Mouse (Mus musculus) ZHBTc4 (cell line): ENCODE results near the gene Epm2a.
"Not testable (repeated sequence)": the region's sequence is repeated elsewhere in the genome, so short reads cannot be mapped to it uniquely, and the experiment has no call there.

Experiments used
- DNase-seq: peaks from one replicate; pipeline ENCODE4 v3.0.0-alpha.2; 2011; ENCODE audit warnings: low read depth, low spot score

Epm2a gene

DNA sequence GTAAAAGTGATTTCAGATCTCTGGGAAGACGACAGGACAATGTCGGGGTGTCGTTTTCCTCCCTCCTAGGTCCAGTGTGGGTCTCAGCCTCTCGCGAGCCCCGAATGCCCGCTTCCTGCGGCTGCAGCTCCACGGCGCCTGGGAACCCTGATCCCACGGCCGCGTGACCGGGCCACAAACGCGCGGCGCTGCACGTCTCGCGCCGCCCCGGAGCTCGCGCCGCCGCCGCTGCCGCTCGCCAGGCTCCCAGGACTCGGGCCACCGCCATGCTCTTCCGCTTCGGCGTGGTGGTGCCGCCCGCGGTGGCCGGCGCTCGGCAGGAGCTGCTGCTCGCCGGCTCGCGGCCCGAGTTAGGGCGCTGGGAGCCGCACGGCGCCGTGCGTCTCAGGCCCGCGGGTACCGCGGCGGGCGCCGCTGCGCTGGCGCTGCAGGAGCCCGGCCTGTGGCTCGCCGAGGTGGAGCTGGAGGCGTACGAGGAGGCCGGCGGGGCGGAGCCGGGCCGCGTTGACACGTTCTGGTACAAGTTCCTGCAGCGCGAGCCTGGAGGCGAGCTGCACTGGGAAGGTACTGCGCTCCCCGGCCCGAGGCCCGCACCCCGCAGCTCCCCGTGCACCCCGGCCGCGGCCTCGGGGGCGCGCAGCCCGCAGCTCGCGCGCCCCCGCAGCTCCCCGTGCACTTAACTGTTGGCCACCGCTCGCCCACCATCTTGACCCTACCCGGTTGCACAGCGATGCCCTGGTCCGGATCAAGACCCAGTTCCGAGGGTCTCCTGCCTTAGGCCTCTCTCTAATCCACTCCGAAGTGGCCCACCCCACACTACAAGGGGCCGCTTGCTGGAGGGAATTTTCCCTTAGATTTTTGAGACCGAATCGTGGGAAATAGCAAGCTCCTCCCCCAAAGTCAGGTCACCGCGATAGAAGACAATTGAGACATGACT is at the start of gene Epm2a:
Gene Epm2a (plus strand): TSS at position 200 of the 937 bp plus-strand sequence.
- peak; percentile 92 for DNase-seq

GRCm38 (mm10) chr10:11298418-11298817 is 44.8 kb upstream of the Epm2a start:
- no peak for DNase-seq

GRCm38 (mm10) chr10:11305365-11306053 is 37.7 kb upstream of the Epm2a start:
- DNase-seq = no peak

DNA sequence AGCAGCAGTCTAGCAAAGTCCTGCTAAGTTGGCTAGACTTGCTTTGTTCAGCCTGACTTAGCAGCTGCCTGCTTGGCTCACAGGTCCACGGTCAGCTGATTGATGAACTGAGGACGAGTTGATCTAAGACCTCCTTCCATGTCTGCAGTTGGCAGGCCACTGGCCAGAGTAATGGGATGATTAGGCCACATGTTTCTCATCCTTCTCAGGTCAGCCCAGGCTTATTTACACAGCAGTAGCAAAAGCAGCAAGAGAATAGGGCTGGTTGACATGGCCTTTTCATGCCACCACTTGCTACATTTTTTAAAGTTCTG is 37.2 kb upstream of the Epm2a start:
- no peak for DNase-seq

GRCm38 (mm10) chr10:11309866-11310265 is 33.3 kb upstream of the Epm2a start:
- no peak for DNase-seq

DNA sequence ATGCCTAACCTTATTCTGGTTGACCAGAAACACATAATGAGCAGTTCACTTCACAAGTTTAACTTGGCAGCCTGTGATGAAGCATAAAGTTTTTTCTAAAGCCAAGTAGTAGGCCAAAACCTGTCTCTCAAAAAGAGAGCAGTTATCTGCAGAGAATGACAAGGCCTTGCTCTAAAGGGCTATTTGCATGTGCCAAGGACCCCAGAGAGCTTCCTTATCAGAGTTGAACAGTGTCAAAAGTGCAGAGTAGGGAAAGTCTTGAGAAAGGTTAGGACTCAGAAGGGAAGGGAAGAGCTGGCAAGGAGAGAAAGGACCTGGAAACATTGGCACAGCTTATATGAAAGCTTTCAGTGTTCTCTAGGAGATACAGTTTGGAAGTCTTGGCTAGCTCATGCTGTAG is 32.7 kb upstream of the Epm2a start:
- DNase-seq = no peak

GRCm38 (mm10) chr10:11317856-11318454 is 25.2 kb upstream of the Epm2a start:
- not testable (repeated sequence) for DNase-seq

GRCm38 (mm10) chr10:11319446-11319970 is 23.7 kb upstream of the Epm2a start:
- DNase-seq = no peak

DNA sequence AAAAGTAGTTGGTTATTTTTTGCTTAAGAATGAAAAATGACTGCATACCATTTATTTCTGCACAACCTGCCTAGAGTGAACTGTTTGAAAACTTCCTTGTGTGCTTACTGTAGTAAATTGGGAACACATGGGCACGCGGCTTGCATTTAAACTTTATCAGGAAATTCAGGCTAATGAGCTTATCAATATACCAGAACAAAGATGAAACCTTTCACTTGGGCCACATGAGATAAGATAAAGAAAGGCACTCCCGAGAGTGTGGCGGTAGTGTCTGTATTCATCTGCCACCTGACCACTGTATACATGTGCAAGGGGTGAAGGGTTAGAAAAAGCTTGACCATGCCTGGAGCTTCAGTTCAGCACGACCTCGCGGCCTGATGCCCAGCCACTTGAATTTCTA is 20.9 kb upstream of the Epm2a start:
- no peak for DNase-seq

DNA sequence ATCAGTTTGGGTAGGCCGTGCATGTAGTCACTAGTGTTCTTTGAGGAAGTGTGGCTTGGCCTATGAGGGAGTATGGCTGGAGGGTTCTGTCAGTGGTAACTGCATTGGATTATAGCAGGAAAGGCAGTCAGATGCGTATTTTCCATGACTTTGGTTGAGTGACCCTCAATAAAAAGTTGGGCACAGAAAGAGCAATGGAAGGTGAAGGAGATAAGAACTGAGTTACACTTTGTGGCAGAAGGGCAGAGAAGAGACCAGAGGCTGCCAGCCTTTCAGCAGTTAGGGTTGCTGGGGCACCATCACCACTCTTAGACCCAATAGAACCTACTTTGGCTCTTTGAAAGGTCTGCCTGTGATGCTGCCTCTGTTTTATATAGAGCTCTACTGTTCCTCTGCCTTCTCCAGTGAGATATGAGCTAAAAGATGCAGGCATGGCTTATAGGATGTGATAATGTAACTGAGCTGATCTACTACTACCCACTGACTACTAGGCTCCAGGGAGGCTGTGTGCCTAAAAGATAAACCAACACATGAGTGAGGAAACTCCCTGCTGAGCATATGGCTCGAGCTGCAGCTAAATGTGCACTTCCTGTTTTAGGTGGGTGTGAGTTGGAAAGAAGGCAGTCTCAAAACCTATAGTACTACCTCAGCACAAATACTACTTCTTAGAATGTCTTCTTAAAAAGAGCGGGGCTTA is 19.9 kb upstream of the Epm2a start:
- DNase-seq = no peak

- DNase-seq = no peak
Observed at GRCm38 (mm10) chr10:11326526-11326925, 16.7 kb upstream of the Epm2a start.

DNA sequence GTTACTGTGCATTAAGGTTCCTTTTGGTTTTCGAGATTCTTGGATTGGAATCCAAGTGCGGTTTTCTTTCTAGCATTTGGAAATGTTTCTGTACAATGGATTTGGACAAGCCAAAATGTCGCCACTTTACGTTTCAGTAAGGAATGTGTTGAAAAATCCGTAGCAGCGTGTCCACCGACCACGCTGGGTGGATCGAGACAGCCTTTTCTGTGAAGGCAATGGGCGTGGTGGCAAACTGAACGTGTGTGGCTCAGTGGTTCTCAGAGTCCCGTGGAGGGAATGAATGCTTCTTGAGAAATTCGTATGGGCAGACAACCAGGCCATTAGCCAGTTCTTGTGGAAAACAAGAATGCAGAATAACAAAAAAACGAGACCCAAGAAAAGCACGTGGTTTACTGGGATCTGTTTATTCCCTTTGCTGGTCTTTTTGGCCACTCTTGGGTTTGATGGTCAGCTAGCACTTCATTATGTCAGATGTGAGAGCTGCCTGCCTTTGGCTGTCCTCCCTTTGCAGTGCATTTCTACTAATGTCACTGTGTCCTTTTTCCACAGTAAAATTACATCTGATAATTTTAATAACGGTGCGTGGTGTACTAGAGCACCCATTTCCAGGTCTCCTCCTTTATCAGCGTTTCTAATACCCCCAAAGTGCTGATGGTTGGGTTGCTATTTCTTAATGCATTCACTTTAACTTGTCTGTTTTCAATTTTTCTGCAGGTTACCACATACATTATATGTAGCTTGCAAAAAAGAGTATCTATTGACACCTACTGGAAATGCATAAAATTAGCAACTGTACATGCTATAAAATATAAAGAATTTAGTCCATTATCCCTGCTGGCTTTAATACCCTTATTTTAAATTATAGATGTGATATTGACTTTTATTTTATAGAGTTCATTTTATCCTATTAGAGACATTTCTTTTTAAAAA is 1.6 kb downstream of the Epm2a start:
- peak; percentile 56 for DNase-seq

- DNase-seq = not testable (repeated sequence)
Observed at GRCm38 (mm10) chr10:11350243-11350974, 7.2 kb downstream of the Epm2a start.

- no peak for DNase-seq
Observed at GRCm38 (mm10) chr10:11354609-11355008, 11.4 kb downstream of the Epm2a start.

GRCm38 (mm10) chr10:11361985-11362692 is 18.9 kb downstream of the Epm2a start:
- peak; percentile 69 for DNase-seq

DNA sequence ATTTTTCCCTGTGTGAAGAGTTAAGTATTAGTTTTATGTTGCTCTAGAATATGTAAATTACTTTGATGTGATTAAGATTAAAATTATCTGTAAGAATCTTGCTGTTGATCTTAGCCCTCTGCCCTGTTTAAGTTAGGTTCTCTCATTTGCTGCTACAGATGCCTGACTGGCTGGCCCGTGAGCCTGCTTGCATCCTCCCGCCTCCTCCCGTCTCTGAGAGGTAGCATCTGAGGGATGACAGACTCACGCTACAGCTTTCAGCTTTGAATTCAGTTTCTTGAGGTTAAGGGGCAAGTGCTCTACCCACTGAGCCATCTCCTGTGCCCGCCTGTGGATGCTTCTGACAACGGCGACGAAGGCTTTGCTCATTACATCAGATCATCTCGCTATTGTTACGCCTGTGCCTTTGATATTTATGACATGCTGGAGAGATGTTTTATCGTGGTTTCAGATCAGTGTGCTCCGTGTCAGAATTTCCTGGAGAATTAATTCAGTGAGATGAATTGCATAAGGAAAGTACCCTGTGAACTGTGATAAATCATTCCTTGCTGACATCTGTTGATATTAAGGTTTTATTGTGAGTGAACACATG is 19.8 kb downstream of the Epm2a start:
- no peak for DNase-seq

DNA sequence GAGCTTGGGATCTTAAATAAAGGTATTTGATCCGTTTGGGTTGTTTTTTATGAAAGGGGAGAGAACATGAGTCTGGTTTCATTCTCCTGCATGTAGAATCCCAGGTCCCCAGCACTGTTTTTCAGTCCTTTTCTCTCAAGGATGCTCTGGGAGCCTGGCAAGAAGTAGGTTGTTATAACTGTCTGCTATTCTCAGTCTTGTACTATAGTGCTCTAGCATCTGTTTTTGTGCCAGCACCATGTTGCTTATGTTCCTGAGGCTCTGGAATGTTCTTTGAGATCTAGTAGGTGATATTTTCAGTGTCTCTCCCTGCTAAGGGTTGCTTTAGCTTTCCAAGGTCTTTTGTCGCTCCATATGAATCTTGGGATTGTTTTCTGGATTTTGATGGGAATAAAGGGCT is 38.1 kb downstream of the Epm2a start:
- no peak for DNase-seq

DNA sequence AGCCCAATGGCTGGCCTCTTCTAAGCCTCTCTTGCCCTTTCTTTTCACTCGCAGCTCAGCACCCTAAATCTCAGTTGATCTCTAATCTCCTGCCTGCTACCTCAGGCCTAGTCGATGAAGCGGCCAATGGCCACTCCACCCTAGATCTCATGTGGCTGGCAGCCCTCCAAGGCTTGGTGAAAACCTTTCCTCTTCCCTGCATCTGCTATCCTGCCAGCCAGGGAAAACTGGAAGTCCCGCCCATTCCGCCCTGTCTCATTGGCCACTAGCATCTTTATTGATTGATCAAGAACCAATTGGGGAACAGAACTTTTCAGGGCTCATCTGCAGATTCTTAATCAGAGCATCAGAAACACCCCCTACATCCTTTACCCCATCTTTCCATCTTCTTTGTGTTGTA is 67.7 kb downstream of the Epm2a start:
- peak; percentile 49 for DNase-seq

DNA sequence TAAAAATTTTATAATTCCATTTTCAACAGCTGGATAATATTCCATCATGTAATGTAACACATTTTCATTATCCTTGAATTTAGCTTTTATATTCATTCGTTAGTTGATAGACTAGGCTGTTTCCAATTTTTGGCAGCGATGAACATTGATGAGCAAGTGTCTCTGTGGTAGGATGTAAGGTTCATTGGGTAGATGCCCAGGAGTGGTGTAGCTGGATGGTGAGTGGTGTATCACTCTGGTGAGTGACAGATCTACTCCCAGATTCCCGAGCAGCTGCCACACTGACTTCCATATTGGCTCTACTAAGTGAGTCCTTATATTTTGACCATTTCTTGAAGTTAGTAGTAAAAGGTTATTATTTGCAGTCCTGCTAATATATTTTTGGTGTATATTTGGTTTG is 76.9 kb downstream of the Epm2a start:
- no peak for DNase-seq
